Mouse (Mus musculus): ENCODE data around the gene Creb5. TPM values are rescaled to one million over a fixed set of nuclear protein-coding genes. Genes with fewer than 3 reads are reported as not detected.

Gene Creb5
- polyA plus RNA-seq, 1 experiment from 2014 or later: 3.2 TPM

- WGBS: 86% methylated on average over 8 of the region's 8 CpGs
- Histone ChIP-seq H3K9ac (ENCODE audit: low read depth, low read length) (no peak overlapping the region), H3K27me3 (replicated peaks; ENCODE audit: control insufficient read depth, insufficient read depth, low read length) (no peaks in the 10 kb centered on the region), H3K27ac (ENCODE audit: low read depth, low read length) (no peak overlapping the region), H3K36me3 (ENCODE audit: control insufficient read depth, insufficient read depth, low read length) (no peaks in the 10 kb centered on the region), H3K4me3 (ENCODE audit: low read length) (no peak overlapping the region), H3K4me1 (ENCODE audit: control insufficient read depth, insufficient read depth, low read depth, low read length) (no peaks in the 10 kb centered on the region), H3K4me2 (ENCODE audit: low read length) (no peak overlapping the region), H3K9me3 (ENCODE audit: control insufficient read depth, low read length) (no peaks in the 10 kb centered on the region)
- ATAC-seq: no peak
These were observed 243.7 kb downstream of the Creb5 start for GRCm38 (mm10) chr6:53530742-53531141.

GRCm38 (mm10) chr6:53531461-53531860, 244.4 kb downstream of the Creb5 start:
- WGBS: 91% methylated on average over 4 of the region's 4 CpGs
- H3K9me3 ChIP-seq (ENCODE audit: control insufficient read depth, low read length): no peaks in the 10 kb centered on the region
- H3K4me3 ChIP-seq (ENCODE audit: low read length): no peak overlapping the region
- H3K36me3 ChIP-seq (ENCODE audit: control insufficient read depth, insufficient read depth, low read length): no peaks in the 10 kb centered on the region
- H3K27ac ChIP-seq (ENCODE audit: low read depth, low read length): no peak overlapping the region
- H3K27me3 ChIP-seq (replicated peaks; ENCODE audit: control insufficient read depth, insufficient read depth, low read length): no peaks in the 10 kb centered on the region
- no peaks in the 10 kb centered on the region for H3K4me1 ChIP-seq (ENCODE audit: control insufficient read depth, insufficient read depth, low read depth, low read length)
- no peak overlapping the region for H3K9ac ChIP-seq (ENCODE audit: low read depth, low read length)
- H3K4me2 ChIP-seq (ENCODE audit: low read length): no peak overlapping the region
- ATAC-seq: no peak

GRCm38 (mm10) chr6:53537530-53537929, 250.5 kb downstream of the Creb5 start:
- Histone ChIP-seq H3K27ac (ENCODE audit: low read depth, low read length) (no peak overlapping the region), H3K27me3 (replicated peaks; ENCODE audit: control insufficient read depth, insufficient read depth, low read length) (no peaks in the 10 kb centered on the region), H3K4me1 (ENCODE audit: control insufficient read depth, insufficient read depth, low read depth, low read length) (no peaks in the 10 kb centered on the region), H3K4me2 (ENCODE audit: low read length) (no peak overlapping the region), H3K9me3 (ENCODE audit: control insufficient read depth, low read length) (no peaks in the 10 kb centered on the region), H3K4me3 (ENCODE audit: low read length) (no peak overlapping the region), H3K9ac (ENCODE audit: low read depth, low read length) (no peak overlapping the region), H3K36me3 (ENCODE audit: control insufficient read depth, insufficient read depth, low read length) (no peaks in the 10 kb centered on the region)
- no peak for ATAC-seq
- 82% methylated on average over 4 of the region's 4 CpGs for WGBS

- no peaks in the 10 kb centered on the region for H3K27me3 ChIP-seq (replicated peaks; ENCODE audit: control insufficient read depth, insufficient read depth, low read length)
- no peak overlapping the region for H3K4me2 ChIP-seq (ENCODE audit: low read length)
- WGBS: 86% methylated on average over 5 of the region's 5 CpGs
- H3K4me3 ChIP-seq (ENCODE audit: low read length): no peak overlapping the region
- ATAC-seq: no peak
- peaks cover 6% of the 10 kb centered on the region; the same call in 1 of the 2 replicates for H3K4me1 ChIP-seq (ENCODE audit: control insufficient read depth, insufficient read depth, low read depth, low read length)
- no peak overlapping the region for H3K9ac ChIP-seq (ENCODE audit: low read depth, low read length)
- no peak overlapping the region for H3K27ac ChIP-seq (ENCODE audit: low read depth, low read length)
- no peaks in the 10 kb centered on the region for H3K36me3 ChIP-seq (ENCODE audit: control insufficient read depth, insufficient read depth, low read length)
- H3K9me3 ChIP-seq (ENCODE audit: control insufficient read depth, low read length): no peaks in the 10 kb centered on the region
These were observed 254.7 kb downstream of the Creb5 start for GRCm38 (mm10) chr6:53541798-53542197.

GRCm38 (mm10) chr6:53545483-53545900, 258.4 kb downstream of the Creb5 start:
- 9% methylated on average over 2 of the region's 2 CpGs for WGBS
- Histone ChIP-seq H3K9me3 (ENCODE audit: control insufficient read depth, low read length) (no peaks in the 10 kb centered on the region), H3K4me1 (ENCODE audit: control insufficient read depth, insufficient read depth, low read depth, low read length) (peaks cover 6% of the 10 kb centered on the region; the same call in 1 of the 2 replicates), H3K27ac (ENCODE audit: low read depth, low read length) (no peak overlapping the region), H3K4me3 (ENCODE audit: low read length) (no peak overlapping the region), H3K27me3 (replicated peaks; ENCODE audit: control insufficient read depth, insufficient read depth, low read length) (no peaks in the 10 kb centered on the region), H3K9ac (ENCODE audit: low read depth, low read length) (no peak overlapping the region), H3K4me2 (ENCODE audit: low read length) (no peak overlapping the region), H3K36me3 (ENCODE audit: control insufficient read depth, insufficient read depth, low read length) (no peaks in the 10 kb centered on the region)
- ATAC-seq: 0 out of 2 replicates have a peak, but pooled peaks have one; percentile 40

GRCm38 (mm10) chr6:53545989-53546388, 258.9 kb downstream of the Creb5 start:
- no peak for ATAC-seq
- Histone ChIP-seq H3K4me3 (ENCODE audit: low read length) (no peak overlapping the region), H3K9me3 (ENCODE audit: control insufficient read depth, low read length) (no peaks in the 10 kb centered on the region), H3K27me3 (replicated peaks; ENCODE audit: control insufficient read depth, insufficient read depth, low read length) (no peaks in the 10 kb centered on the region), H3K4me2 (ENCODE audit: low read length) (no peak overlapping the region), H3K27ac (ENCODE audit: low read depth, low read length) (no peak overlapping the region), H3K36me3 (ENCODE audit: control insufficient read depth, insufficient read depth, low read length) (no peaks in the 10 kb centered on the region), H3K4me1 (ENCODE audit: control insufficient read depth, insufficient read depth, low read depth, low read length) (peaks cover 6% of the 10 kb centered on the region; the same call in 1 of the 2 replicates), H3K9ac (ENCODE audit: low read depth, low read length) (no peak overlapping the region)
- 19% methylated on average over 5 of the region's 5 CpGs for WGBS

- H3K9me3 ChIP-seq (ENCODE audit: control insufficient read depth, low read length): no peaks in the 10 kb centered on the region
- no peaks in the 10 kb centered on the region for H3K36me3 ChIP-seq (ENCODE audit: control insufficient read depth, insufficient read depth, low read length)
- H3K27me3 ChIP-seq (replicated peaks; ENCODE audit: control insufficient read depth, insufficient read depth, low read length): no peaks in the 10 kb centered on the region
- WGBS: 75% methylated on average over 6 of the region's 6 CpGs
- no peak overlapping the region for H3K4me2 ChIP-seq (ENCODE audit: low read length)
- ATAC-seq: no peak
- H3K9ac ChIP-seq (ENCODE audit: low read depth, low read length): no peak overlapping the region
- no peak overlapping the region for H3K27ac ChIP-seq (ENCODE audit: low read depth, low read length)
- H3K4me3 ChIP-seq (ENCODE audit: low read length): no peak overlapping the region
- H3K4me1 ChIP-seq (ENCODE audit: control insufficient read depth, insufficient read depth, low read depth, low read length): peaks cover 6% of the 10 kb centered on the region; the same call in 1 of the 2 replicates
These were observed 261.2 kb downstream of the Creb5 start for GRCm38 (mm10) chr6:53548236-53548635.

- Histone ChIP-seq H3K4me3 (ENCODE audit: low read length) (no peak overlapping the region), H3K27ac (ENCODE audit: low read depth, low read length) (no peak overlapping the region), H3K4me1 (ENCODE audit: control insufficient read depth, insufficient read depth, low read depth, low read length) (peaks cover 6% of the 10 kb centered on the region; the same call in 1 of the 2 replicates), H3K9ac (ENCODE audit: low read depth, low read length) (no peak overlapping the region), H3K4me2 (ENCODE audit: low read length) (no peak overlapping the region), H3K27me3 (replicated peaks; ENCODE audit: control insufficient read depth, insufficient read depth, low read length) (no peaks in the 10 kb centered on the region), H3K36me3 (ENCODE audit: control insufficient read depth, insufficient read depth, low read length) (no peaks in the 10 kb centered on the region), H3K9me3 (ENCODE audit: control insufficient read depth, low read length) (no peaks in the 10 kb centered on the region)
- 46% methylated on average over 6 of the region's 6 CpGs for WGBS
- ATAC-seq: no peak
These were observed 262.3 kb downstream of the Creb5 start for GRCm38 (mm10) chr6:53549409-53549808.

- no peaks in the 10 kb centered on the region for H3K27me3 ChIP-seq (replicated peaks; ENCODE audit: control insufficient read depth, insufficient read depth, low read length)
- no peak overlapping the region for H3K4me3 ChIP-seq (ENCODE audit: low read length)
- ATAC-seq: no peak
- H3K27ac ChIP-seq (ENCODE audit: low read depth, low read length): no peak overlapping the region
- WGBS: 34% methylated on average over 6 of the region's 6 CpGs
- no peaks in the 10 kb centered on the region for H3K36me3 ChIP-seq (ENCODE audit: control insufficient read depth, insufficient read depth, low read length)
- H3K4me1 ChIP-seq (ENCODE audit: control insufficient read depth, insufficient read depth, low read depth, low read length): no peaks in the 10 kb centered on the region; the same call in 1 of the 2 replicates
- H3K9ac ChIP-seq (ENCODE audit: low read depth, low read length): no peak overlapping the region
- H3K9me3 ChIP-seq (ENCODE audit: control insufficient read depth, low read length): no peaks in the 10 kb centered on the region
- no peak overlapping the region for H3K4me2 ChIP-seq (ENCODE audit: low read length)
These were observed 269.0 kb downstream of the Creb5 start for GRCm38 (mm10) chr6:53556050-53556449.

- Histone ChIP-seq H3K4me2 (ENCODE audit: low read length) (no peak overlapping the region), H3K9ac (ENCODE audit: low read depth, low read length) (no peak overlapping the region), H3K4me3 (ENCODE audit: low read length) (no peak overlapping the region), H3K27ac (ENCODE audit: low read depth, low read length) (no peak overlapping the region), H3K4me1 (ENCODE audit: control insufficient read depth, insufficient read depth, low read depth, low read length) (no peaks in the 10 kb centered on the region; the same call in 1 of the 2 replicates), H3K9me3 (ENCODE audit: control insufficient read depth, low read length) (no peaks in the 10 kb centered on the region), H3K27me3 (replicated peaks; ENCODE audit: control insufficient read depth, insufficient read depth, low read length) (no peaks in the 10 kb centered on the region), H3K36me3 (ENCODE audit: control insufficient read depth, insufficient read depth, low read length) (no peaks in the 10 kb centered on the region)
- 50% methylated on average over 5 of the region's 5 CpGs for WGBS
- no peak for ATAC-seq
These were observed 273.9 kb downstream of the Creb5 start for GRCm38 (mm10) chr6:53560928-53561327.

All from hindbrain, embryonic 16.5 days (tissue).